Mouse (Mus musculus) limb, embryonic 14.5 days (tissue): ENCODE results near the gene Fat4. TPM values are rescaled to one million over a fixed set of nuclear protein-coding genes. Genes with fewer than 3 reads are reported as not detected.

ENCODE experiments used
- ATAC-seq: fragments of 200-750 bp; cut with Nextera tagmentation; 2 replicates; pipeline ENCODE4 v1.8.0; 2017; ENCODE audit warnings: low read depth, moderate number of reproducible peaks, moderate TSS enrichment; ENCODE audit not compliant: low FRiP score
- DNase-seq: peaks from one replicate; pipeline ENCODE4 v3.0.0-alpha.2; 2015; ENCODE audit warnings: low spot score
- H3K27ac ChIP-seq: fragments of 300-500 bp; sonication (generic); replicated peaks from 2 replicates; pipeline ENCODE4 v1.5.1; 2014; ENCODE audit warnings: low read depth, mild to moderate bottlenecking, low read length, moderate library complexity, mixed read lengths
- H3K27me3 ChIP-seq: fragments of 300-500 bp; sonication (generic); 2 replicates; pipeline ENCODE4 v1.6.1; 2014; ENCODE audit warnings: low read length, mixed read lengths; ENCODE audit not compliant: control insufficient read depth, insufficient read depth
- H3K36me3 ChIP-seq: fragments of 300-500 bp; sonication (generic); 2 replicates; pipeline ENCODE4 v1.6.1; 2014; ENCODE audit warnings: mild to moderate bottlenecking, low read length, moderate library complexity, mixed read lengths; ENCODE audit not compliant: control insufficient read depth, insufficient read depth
- H3K4me1 ChIP-seq: fragments of 300-500 bp; sonication (generic); 2 replicates; pipeline ENCODE4 v1.6.1; 2014; ENCODE audit warnings: antibody characterized with exemption, low read length, mixed read lengths; ENCODE audit not compliant: control insufficient read depth, insufficient read depth
- H3K4me2 ChIP-seq: fragments of 300-500 bp; sonication (generic); replicated peaks from 2 replicates; pipeline ENCODE4 v1.6.1; 2014; ENCODE audit warnings: low read depth, mild to moderate bottlenecking, low read length, moderate library complexity; ENCODE audit not compliant: severe bottlenecking
- H3K4me3 ChIP-seq: fragments of 300-500 bp; sonication (generic); replicated peaks from 2 replicates; pipeline ENCODE4 v1.5.1; 2014; ENCODE audit warnings: low read length
- H3K9ac ChIP-seq: fragments of 300-500 bp; sonication (generic); 2 replicates; pipeline ENCODE4 v1.6.1; 2014; ENCODE audit warnings: mild to moderate bottlenecking, low read depth, low read length, moderate library complexity; ENCODE audit not compliant: severe bottlenecking
- H3K9me3 ChIP-seq: fragments of 300-500 bp; sonication (generic); 2 replicates; pipeline ENCODE4 v1.6.1; 2016; ENCODE audit warnings: low read length; ENCODE audit not compliant: control insufficient read depth
- POLR2A ChIP-seq: fragments of 200-500 bp; IDR thresholded peaks from 2 replicates; pipeline ENCODE4 v1.8.0; 2012; ENCODE audit warnings: inconsistent platforms, mild to moderate bottlenecking, moderate library complexity, borderline replicate concordance; ENCODE audit not compliant: insufficient read depth, insufficient read length; ENCODE audit errors: extremely low read depth
- WGBS: fragments of 180-500 bp; shearing (Covaris S2); extraction: QIAGEN DNeasy Blood & Tissue Kit; methylation state at CpG from one replicate; pipeline ENCODE4 v1.1.7; 2014; 5-methylcytosine and 5-hydroxymethylcytosine counted together
- polyA plus RNA-seq, 2 experiments: library from polyadenylated mRNA; depleted of rRNA in 1 of 2; stranded (reverse) in 1 of 2; unstranded in 1 of 2; fragments of >200 nt; fragmentation: Nextera tagmentation in 1 of 2; extraction: Ambion mirVana in 1 of 2; gene quantifications; 2 replicates each; pipeline versions ENCODE4 v1.2.1 to v1.2.3; 2012 to 2014

The Fat4 gene
- polyA plus RNA-seq, 2 experiments, result 22.8 to 23.9 TPM

DNA sequence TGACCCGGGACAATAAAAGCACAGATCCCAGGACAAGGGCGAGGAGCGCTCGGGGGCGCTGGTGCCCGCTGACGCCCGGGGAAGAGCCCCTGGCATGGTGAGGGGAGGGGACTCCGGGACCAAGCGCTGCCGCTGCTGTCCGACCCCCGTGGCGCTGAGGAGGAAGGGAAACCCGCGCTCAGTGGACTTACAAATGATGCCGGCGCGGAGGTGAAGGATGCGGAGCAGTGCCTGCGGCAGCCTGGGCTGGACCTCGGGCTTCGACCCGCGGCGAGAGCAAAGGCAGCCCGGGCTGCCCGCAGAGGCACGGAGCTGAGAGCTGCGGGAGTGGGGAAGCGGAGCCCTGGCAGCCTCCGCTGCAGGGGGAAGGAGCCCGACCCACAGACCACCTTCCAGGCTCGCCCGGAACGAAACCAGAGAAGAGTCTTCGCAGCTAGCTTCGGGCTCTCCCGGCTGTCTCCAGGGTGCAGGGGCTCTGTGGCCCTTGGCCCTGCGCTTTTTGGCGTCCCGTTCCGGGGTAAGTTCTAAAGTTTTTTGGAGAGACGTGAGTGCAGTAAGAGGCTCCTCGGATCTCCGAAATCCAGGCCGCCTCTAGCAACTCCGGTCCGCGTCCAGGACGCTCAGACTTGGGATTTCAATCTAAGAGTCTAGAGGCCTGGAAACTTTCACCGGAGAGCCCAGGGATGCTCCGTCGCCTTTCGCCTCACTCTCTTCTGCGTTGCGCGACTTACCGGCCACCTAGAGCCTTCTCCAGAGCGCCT lies 499 bp upstream of the Fat4 start:
- Histone ChIP-seq H3K27me3 (no peaks in the 10 kb centered on the region), H3K4me1 (peaks cover 17% of the 10 kb centered on the region), H3K36me3 (peaks cover 28% of the 10 kb centered on the region), H3K27ac (peak overlapping the region; percentile 98), H3K9me3 (no peaks in the 10 kb centered on the region; the same call in 1 of the 2 replicates), H3K4me2 (peak overlapping the region; percentile 90), H3K4me3 (peak overlapping the region; percentile 87), H3K9ac (peak overlapping the region; percentile 92)
- ATAC-seq (0 out of 2 replicates have a peak, but pooled peaks have one; percentile 0), DNase-seq (peak; percentile 30)
- WGBS, result 0% methylated on average over 55 of the region's 60 CpGs
- no peak for TF ChIP-seq POLR2A

DNA sequence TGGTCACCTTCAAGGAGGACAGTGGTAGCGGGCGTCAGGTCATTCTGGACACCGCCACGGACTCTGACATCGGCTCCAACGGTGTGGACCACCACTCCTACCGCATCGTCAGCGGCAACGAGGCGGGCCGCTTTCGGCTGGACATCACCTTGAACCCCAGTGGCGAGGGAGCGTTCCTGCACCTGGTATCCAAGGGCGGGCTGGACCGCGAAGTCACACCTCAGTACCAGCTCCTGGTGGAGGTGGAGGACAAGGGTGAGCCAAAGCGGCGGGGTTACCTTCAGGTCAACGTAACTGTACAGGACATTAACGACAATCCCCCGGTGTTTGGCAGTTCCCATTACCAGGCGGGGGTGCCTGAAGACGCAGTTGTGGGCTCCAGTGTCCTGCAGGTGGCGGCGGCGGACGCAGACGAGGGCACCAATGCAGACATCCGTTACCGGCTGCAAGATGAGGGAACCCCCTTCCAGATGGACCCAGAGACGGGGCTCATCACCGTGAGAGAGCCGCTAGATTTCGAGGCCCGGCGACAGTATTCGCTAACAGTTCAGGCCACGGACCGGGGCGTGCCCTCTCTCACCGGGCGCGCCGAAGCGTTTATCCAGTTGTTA lies 746 bp downstream of the Fat4 start:
- DNase-seq (peak; percentile 41), ATAC-seq (no peak)
- no peak for TF ChIP-seq POLR2A
- Histone ChIP-seq H3K4me1 (peaks cover 24% of the 10 kb centered on the region), H3K4me2 (peak overlapping the region; percentile 90), H3K36me3 (peaks cover 37% of the 10 kb centered on the region), H3K9me3 (no peaks in the 10 kb centered on the region; the same call in 1 of the 2 replicates), H3K27me3 (no peaks in the 10 kb centered on the region), H3K27ac (peak overlapping the region; percentile 98; the same call in 1 of the 2 replicates), H3K4me3 (peak overlapping the region; percentile 87), H3K9ac (peak overlapping the region; percentile 92)
- WGBS, result under 1% methylated on average over 47 of the region's 47 CpGs

DNA sequence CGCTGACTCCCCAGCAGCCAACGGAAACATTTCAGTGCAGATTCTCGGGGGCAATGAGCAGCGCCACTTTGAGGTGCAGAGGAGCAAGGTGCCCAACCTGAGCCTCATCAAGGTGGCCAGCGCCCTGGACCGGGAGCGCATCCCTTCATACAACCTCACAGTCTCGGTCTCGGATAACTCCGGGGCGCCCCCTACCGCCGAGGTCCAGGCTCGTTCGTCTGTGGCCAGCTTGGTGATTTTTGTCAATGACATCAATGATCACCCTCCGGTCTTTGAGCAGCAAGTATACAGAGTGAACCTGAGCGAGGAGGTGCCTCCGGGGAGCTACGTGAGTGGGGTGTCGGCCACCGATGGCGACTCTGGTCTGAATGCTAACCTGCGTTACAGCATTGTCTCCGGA lies 1.4 kb downstream of the Fat4 start:
- peak overlapping the region; percentile 92 for H3K9ac ChIP-seq
- peaks cover 24% of the 10 kb centered on the region for H3K4me1 ChIP-seq
- ATAC-seq, result no peak
- peak overlapping the region; percentile 87 for H3K4me3 ChIP-seq
- H3K27ac ChIP-seq, result no peak overlapping the region
- H3K4me2 ChIP-seq, result peak overlapping the region; percentile 90
- peaks cover 40% of the 10 kb centered on the region for H3K36me3 ChIP-seq
- H3K27me3 ChIP-seq, result no peaks in the 10 kb centered on the region
- WGBS, result 14% methylated on average over 23 of the region's 24 CpGs
- DNase-seq, result peak; percentile 37
- no peaks in the 10 kb centered on the region; the same call in 1 of the 2 replicates for H3K9me3 ChIP-seq
- TF ChIP-seq POLR2A, result no peak

DNA sequence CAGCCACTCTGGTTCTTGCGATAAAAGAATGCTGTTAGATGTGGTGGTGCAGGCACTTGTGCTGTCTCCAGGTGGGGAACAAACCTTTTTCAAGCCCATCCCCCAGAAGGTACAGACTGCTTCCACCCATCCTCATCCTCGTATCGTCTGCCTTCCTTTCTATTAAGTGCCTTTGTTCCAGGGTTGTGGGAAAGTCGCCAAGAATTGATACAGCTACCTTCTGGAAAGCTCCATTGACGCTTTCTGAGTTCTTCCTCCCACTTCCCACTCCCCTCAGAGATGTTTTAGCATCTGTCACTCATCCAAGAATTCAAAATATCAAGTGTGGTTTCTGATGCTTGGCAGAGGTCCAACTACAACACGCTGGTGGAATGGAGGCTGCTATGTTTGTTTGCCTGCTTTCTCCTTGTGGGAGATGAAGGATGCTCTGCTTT lies 6.1 kb downstream of the Fat4 start:
- no peak overlapping the region for H3K27ac ChIP-seq
- DNase-seq (peak; percentile 35), ATAC-seq (no peak)
- H3K4me3 ChIP-seq, result peak overlapping the region; percentile 87
- TF ChIP-seq POLR2A, result no peak
- peak overlapping the region; percentile 90 for H3K4me2 ChIP-seq
- no peaks in the 10 kb centered on the region; the same call in 1 of the 2 replicates for H3K9me3 ChIP-seq
- 17% methylated on average over 6 of the region's 6 CpGs for WGBS
- no peaks in the 10 kb centered on the region for H3K27me3 ChIP-seq
- H3K4me1 ChIP-seq, result peaks cover 33% of the 10 kb centered on the region
- peak overlapping the region; percentile 43; the same call in 1 of the 2 replicates for H3K9ac ChIP-seq
- peaks cover 52% of the 10 kb centered on the region for H3K36me3 ChIP-seq

DNA sequence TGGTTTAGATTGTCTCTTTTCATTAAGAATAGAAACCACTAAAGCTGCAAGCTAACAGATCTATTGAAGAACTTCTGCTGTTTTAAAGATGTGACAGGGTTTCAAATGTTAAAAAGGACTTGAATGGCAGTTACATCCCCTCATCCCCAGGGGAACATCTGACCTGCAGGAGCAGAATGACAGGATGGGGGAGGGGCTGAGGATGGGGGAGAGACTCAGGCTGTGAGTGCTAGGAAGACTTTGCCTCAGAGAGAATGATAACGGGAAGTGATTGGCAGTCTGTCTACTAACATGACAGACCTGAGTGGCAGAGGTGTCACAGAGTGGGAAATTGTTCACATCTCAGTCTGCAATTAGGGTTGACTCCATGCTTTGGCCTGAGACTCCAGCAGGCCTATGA lies 14.1 kb downstream of the Fat4 start:
- Histone ChIP-seq H3K36me3 (peaks cover 26% of the 10 kb centered on the region), H3K4me3 (no peak overlapping the region), H3K27me3 (no peaks in the 10 kb centered on the region), H3K4me2 (no peak overlapping the region), H3K9me3 (no peaks in the 10 kb centered on the region), H3K4me1 (peaks cover 5% of the 10 kb centered on the region; the same call in 1 of the 2 replicates), H3K27ac (no peak overlapping the region), H3K9ac (no peak overlapping the region)
- no peak for TF ChIP-seq POLR2A
- no peak for DNase-seq
- no peak for ATAC-seq
- WGBS, result 40% methylated on average over 1 of the region's 1 CpGs
